In genomic region chr6:30126060-30126459, GRCm38 (mm10) we compare ENCODE assay signal across 17 mouse cellular contexts.
"Had no signal": no experiment of that assay in that cellular context is flagged by ENCODE, and none has a peak within 500 bp of the region (broad histone marks: within the 10 kb centered on the region; RNA-seq: fewer than 3 reads in every experiment).

No protein-coding gene starts in this region.

- H3K27ac ChIP-seq: intestine, embryonic 15.5 days; kidney, embryonic 15.5 days; limb, embryonic 15.5 days; macrophage; midbrain, embryonic 12.5 days; neural tube, embryonic 13.5 days; stomach, embryonic 15.5 days had no signal

- H3K27me3 ChIP-seq: intestine, embryonic 15.5 days; kidney, embryonic 15.5 days; limb, embryonic 15.5 days; megakaryocyte, embryonic 14.5 days; midbrain, embryonic 12.5 days; neural tube, embryonic 13.5 days; stomach, embryonic 15.5 days had no signal

- H3K4me2 ChIP-seq: intestine, embryonic 15.5 days; kidney, embryonic 15.5 days; limb, embryonic 15.5 days; lung, embryonic 14.5 days; midbrain, embryonic 12.5 days; neural tube, embryonic 13.5 days; stomach, embryonic 15.5 days had no signal

- H3K9ac ChIP-seq: intestine, embryonic 15.5 days; kidney, embryonic 15.5 days; limb, embryonic 15.5 days; lung, embryonic 14.5 days; midbrain, embryonic 12.5 days; neural tube, embryonic 13.5 days; stomach, embryonic 15.5 days had no signal

- H3K4me1 ChIP-seq: intestine, embryonic 15.5 days; kidney, embryonic 15.5 days; limb, embryonic 15.5 days; midbrain, embryonic 12.5 days; neural tube, embryonic 13.5 days; stomach, embryonic 15.5 days had no signal

- H3K9me3 ChIP-seq: intestine, embryonic 15.5 days; kidney, embryonic 15.5 days; limb, embryonic 15.5 days; megakaryocyte, embryonic 14.5 days; midbrain, embryonic 12.5 days; neural tube, embryonic 13.5 days; stomach, embryonic 15.5 days had no signal

- DNase-seq: kidney, adult 18-20 months; kidney, postnatal 14 days; lung, embryonic 14.5 days; lung, postnatal 10 days; right cerebral cortex, adult 18-20 months; spleen, adult 18-20 months; thymus, adult 2 months; thymus, postnatal 36 days had no signal

- ATAC-seq: intestine, embryonic 15.5 days; midbrain, embryonic 16.5 days had no signal

- H3K4me3 ChIP-seq: intestine, embryonic 15.5 days; kidney, embryonic 15.5 days; limb, embryonic 15.5 days; megakaryocyte, embryonic 14.5 days; midbrain, embryonic 12.5 days; neural tube, embryonic 13.5 days; stomach, embryonic 15.5 days had no signal
